Mouse (Mus musculus) CD8-positive naive resting alpha-beta T cell, adult 2 months (primary cell): ENCODE results near the gene Lsm7.
"Not testable (repeated sequence)": the region's sequence is repeated elsewhere in the genome, so short reads cannot be mapped to it uniquely, and the experiment has no call there.

Source experiments
- DNase-seq, 2 experiments: peaks; one replicate each; pipeline ENCODE4 v3.0.0; 2022; ENCODE audit warnings: low read depth in 2 of 2, low spot score in 2 of 2

The Lsm7 gene

GRCm38 (mm10) chr10:80817164-80817563, 37.8 kb downstream of the Lsm7 start:
- no peak for DNase-seq

DNA sequence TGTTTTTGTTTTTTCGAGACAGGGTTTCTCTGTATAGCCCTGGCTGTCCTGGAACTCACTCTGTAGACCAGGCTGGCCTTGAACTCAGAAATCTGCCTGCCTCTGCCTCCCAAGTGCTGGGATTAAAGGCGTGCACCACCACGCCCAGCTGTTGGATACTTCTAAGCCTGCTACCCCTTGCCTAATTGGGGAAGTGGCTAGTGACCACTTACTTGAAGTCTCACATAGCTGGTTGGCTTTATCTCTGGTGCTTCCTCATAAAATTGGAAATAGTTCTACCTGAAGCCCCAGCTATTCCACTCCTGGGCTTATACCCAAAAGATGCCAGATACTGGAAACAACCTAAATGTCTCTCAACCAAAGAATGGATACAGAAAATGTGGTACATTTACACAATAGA, 38.7 kb downstream of the Lsm7 start:
- DNase-seq = not testable (repeated sequence)

DNA sequence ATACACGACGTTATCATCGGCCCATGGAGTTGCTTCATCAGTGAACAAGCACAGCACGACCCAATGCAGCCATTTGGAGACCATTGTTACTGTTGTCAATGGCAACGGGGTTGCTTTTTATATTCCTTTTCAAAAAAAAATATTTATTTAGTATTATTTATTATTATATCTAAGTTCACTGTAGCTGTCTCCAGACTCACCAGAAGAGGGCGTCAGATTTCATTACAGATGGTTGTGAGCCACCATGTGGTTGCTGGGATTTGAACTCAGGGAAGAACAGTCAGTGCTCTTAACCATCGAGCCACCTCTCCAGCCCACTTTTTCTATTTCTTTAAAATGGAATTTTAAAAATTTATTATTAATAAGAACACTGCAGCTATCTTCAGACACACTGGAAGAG, 40.2 kb downstream of the Lsm7 start:
- no peak for DNase-seq

DNA sequence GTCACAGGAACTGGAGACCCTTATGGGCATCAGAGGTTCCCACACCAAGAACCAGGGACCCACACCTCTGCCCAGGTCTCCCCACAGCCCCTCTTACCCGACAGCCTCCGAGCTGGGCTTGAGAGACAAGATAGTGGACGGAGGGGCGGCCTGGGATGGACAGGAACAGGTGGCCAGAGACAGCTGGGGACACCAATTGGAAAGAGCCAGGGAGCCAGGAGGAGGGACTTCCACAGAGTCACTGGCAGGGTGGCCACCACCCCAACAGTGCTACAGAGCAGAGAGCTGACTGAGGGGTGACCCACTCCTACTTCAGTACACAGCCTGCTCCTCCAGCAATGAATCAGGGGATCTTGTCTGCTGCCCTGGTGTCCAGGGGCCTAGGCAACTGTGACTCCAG, 41.6 kb downstream of the Lsm7 start, which contains the start of gene Jsrp1:
TSS of gene Jsrp1 (minus strand) at position 133 of the 400 bp plus-strand sequence.
- no peak for DNase-seq

GRCm38 (mm10) chr10:80812391-80813041, 42.5 kb downstream of the Lsm7 start:
- no peak for DNase-seq

DNA sequence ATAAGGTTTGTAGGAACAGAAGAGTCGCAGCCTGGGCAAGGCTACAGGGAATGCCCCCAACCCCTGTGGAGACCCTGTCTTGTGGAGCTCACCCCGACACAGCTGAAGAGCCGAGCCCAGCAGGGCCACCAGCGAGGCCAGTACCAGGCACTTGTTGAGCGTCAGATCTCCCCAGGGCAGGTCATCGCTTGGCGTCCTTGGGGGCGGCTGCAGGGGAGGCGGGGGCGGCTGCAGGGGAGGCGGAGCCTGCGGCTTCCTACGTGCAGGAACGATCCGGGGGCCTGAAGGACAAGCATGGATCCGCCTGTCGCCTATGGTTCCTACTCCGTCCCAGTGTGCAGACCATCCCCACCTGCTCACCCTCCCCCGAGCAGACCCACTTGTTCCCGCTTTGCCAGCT, 44.9 kb downstream of the Lsm7 start:
- no peak for DNase-seq

- DNase-seq = no peak
Measured at GRCm38 (mm10) chr10:80808985-80809632, 45.9 kb downstream of the Lsm7 start.

- no peak for DNase-seq
Measured at GRCm38 (mm10) chr10:80808099-80808984, 46.7 kb downstream of the Lsm7 start.

GRCm38 (mm10) chr10:80807057-80807627, 47.9 kb downstream of the Lsm7 start:
- DNase-seq = peak in 1 of 2 experiments; percentile 25

GRCm38 (mm10) chr10:80806341-80807056, 48.5 kb downstream of the Lsm7 start:
- no peak for DNase-seq

DNA sequence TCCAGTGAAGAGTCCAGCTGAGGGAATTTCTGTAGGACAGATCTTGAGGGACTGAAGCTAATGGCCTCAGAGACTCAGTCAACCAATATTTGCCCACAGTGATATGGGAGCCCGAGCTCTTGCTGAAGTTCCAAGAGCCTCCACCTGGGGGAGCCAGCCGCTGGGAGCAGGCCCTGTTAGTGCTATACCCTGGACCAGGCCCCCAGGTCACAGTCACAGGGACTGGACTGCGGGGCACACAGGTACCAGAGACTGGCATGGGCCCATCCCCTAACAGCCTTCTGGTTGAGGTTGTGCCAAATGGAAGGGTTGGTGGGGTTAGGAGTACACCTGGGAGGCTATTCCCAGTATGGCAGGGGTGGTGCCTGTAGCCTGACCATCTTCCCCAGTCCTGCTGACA, 49.1 kb downstream of the Lsm7 start:
- peak; percentile 63 to 76 for DNase-seq

DNA sequence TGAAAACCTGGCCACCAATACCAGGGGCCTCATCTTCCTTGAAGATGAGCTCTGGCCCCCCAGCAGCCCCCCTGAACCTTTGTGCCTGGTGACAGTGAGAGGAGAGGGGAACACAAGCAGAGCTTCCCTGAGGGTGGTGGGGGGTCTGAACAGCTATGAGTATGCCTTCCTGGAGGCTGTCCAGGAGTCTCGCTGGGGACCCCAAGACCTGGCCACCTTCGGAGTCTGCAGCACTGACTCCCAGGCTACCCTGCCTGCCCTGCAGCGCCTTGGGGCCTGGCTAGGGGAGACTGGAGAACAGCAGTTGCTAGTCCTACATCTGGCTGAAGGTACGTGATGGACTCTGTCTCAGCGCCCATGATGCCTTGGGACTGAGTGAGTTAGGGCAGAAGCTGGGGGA, 49.7 kb downstream of the Lsm7 start:
- no peak for DNase-seq

- DNase-seq = no peak
Measured at GRCm38 (mm10) chr10:80804916-80805315, 50.1 kb downstream of the Lsm7 start, which contains the start of gene Amh. Amh (plus strand) TSS chr10:80805243.

DNA sequence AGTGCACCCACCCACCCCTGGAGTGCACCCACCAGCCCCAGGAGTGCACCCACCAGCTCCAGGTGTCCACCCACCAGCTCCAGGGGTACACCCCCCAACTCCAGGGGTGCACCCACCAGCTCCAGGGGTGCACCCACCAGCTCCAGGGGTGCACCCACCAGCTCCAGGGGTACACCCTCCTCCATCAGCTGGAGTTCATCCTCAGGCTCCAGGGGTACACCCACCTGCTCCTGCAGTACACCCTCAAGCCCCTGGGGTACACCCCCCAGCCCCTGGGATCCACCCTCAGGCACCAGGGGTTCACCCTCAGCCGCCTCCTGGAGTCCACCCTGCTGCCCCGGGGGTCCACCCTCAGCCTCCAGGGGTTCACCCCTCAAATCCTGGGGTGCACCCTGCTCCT, 50.7 kb downstream of the Lsm7 start:
- no peak for DNase-seq

DNA sequence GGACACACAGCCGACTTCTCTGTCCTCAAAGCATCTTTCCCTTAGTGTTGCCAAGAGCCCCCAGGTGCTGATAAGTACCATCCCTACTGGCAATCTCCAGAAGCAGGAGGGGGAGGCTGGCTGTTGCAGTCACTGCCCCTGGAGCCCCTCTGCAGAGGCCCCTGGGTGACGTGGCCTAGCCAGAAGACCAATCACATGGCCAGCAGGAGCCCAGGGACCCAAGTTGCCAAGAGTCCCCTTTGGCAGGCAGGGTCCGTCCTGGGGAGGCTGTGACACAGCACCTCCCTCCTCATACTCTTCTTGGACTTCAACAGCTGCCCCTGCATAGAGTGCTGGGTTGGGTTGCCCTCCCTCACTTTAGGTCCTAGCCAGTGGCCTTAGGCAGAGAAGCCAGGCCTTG, 52.0 kb downstream of the Lsm7 start:
- no peak for DNase-seq
